Mouse (Mus musculus): ENCODE measurements around the gene Chil4.

The Chil4 gene

DNA sequence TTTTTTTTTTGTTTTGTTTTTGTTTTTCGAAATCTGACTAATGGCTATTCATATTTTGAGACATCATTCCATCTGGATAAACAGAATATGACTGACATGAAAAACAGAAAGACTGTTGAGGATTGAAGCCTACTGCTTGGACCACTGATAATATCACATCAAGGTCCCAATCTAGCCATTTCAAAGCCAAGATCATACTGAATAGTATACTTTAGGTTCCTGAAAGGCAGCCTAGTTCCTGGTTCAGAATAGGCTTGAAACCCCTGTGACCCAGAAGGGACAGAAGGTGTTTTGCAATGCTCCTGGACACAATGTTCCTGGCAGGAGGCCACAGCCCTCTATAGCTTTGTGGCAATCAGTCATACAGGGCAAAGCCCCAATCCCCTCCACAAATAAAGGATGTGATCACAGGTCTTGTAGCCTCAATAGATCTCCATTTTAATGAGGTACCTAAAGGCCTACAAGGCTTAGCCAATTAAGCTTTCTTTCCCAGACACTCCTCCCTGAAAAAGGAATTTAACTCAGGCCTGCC lies 48.7 kb downstream of the Chil4 start:
- peak in 1 of 2 experiments; percentile 54 for DNase-seq (ENCODE audit: low spot score in 2 of 2)

DNA sequence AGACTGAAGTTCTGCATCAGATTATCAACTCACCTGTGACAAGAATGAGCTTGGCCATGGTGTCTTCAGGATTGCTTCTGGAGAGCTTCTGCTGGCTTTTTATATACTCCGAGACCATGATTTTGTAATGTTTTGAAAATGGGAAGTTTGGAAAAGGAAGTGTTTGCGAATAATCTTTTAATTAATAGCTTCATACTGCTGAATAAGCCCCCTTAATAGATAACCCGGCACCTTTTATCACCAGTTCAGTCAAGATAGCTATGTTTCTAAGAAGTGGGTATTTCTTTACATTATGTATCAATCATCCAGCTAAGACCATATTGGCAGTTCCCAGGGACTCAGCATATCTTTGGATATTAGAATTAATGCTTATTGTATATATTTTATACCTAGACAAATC lies 51.8 kb downstream of the Chil4 start, which contains the start of gene Chil3:
TSS of gene Chil3 (minus strand) at position 101 of the 400 bp plus-strand sequence.
- DNase-seq (ENCODE audit: low spot score in 2 of 2) = no peak

DNA sequence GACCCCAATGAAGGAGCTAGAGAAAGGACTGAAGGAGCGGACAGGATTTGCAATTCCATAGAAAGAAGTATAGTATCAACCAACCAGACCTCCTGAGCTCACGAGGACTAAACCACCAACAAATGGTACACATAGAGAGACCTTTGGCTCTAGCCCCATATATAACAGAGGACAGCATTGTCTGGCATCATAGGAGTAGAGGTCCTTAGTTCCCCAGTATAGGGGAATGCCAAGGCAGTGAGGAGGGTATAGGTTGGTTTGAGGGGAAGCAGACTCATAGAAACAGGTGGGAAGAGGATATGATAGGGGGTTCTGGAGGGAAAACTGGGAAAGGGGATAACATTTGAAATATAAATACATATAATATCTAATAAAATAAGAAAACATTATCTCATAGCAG lies 64.9 kb downstream of the Chil4 start:
- no peak for DNase-seq (ENCODE audit: low spot score in 2 of 2)
